ENCODE assay signal across 27 mouse cellular contexts in genomic region chr12:70103257-70103656, GRCm38 (mm10). TPM values are rescaled to one million over a fixed set of nuclear protein-coding genes. Genes with fewer than 3 reads are reported as not detected.
A peak's percentile ranks its signal among the peaks of the same experiment; 100 is the strongest.
DNase-seq lines count a peak whose midpoint lies in the region; TF ChIP-seq lines count a peak whose summit lies in the region.
"Had no signal": no experiment of that assay in that cellular context is flagged by ENCODE, and none has a peak within 500 bp of the region (broad histone marks: within the 10 kb centered on the region; RNA-seq: fewer than 3 reads in every experiment).

No protein-coding gene starts in this region.

- H3K27ac ChIP-seq in layer of hippocampus, adult 2 months = no peak overlapping the region
- H3K27ac ChIP-seq: embryonic facial prominence, embryonic 13.5 days; forebrain, embryonic 10.5 days; forebrain, embryonic 13.5 days; hindbrain, embryonic 10.5 days; hindbrain, embryonic 13.5 days; intestine, embryonic 15.5 days had no signal

- H3K4me3 ChIP-seq in layer of hippocampus, adult 2 months = no peak overlapping the region
- H3K4me3 ChIP-seq: embryonic facial prominence, embryonic 13.5 days; forebrain, embryonic 10.5 days; forebrain, embryonic 13.5 days; hindbrain, embryonic 10.5 days; hindbrain, embryonic 13.5 days; intestine, embryonic 15.5 days had no signal

- DNase-seq in embryo, embryonic 10.5 days (ENCODE audit: low spot score) = peak; percentile 5
- no peak for DNase-seq in embryo, embryonic 10 days (ENCODE audit: low spot score)
- no peak for DNase-seq in layer of hippocampus, adult 2 months (ENCODE audit: low spot score in 2 of 2)
- DNase-seq in layer of hippocampus, adult 9-11 months = no peak
- peak; percentile 41 for DNase-seq in R1 (ENCODE audit: low read depth, low spot score)
- DNase-seq in right cerebral cortex, postnatal 10 days (ENCODE audit: low spot score in 2 of 2) = no peak
- no peak for DNase-seq in spleen, adult 18-20 months
- DNase-seq: adrenal gland, postnatal 14 days; cerebellum, adult 11-12 months; cerebellum, adult 8-10 months; cerebellum, postnatal 10 days; cerebellum, postnatal 36 days; gastrocnemius, postnatal 10 days; gastrocnemius, postnatal 36 days had no signal

- TF ChIP-seq CTCF in layer of hippocampus, adult 2 months (conservative IDR thresholded peaks at IDR 0.05) = peak; percentile 37; the same call in 1 of the 2 replicates

RNA-seq across cellular contexts. Expression of gene Nin, which starts 10.3 kb away (rescaled TPM):
- 10 to 100 TPM; 61.9 to 79.5 TPM for total RNA-seq in layer of hippocampus, adult 2 months (2021)

RNA-seq across cellular contexts. Expression of gene Abhd12b, which starts 50.7 kb away (rescaled TPM):
- not detected for total RNA-seq in layer of hippocampus, adult 2 months (2021)
- total RNA-seq: adrenal gland, adult 18-20 months; adrenal gland, postnatal 14 days; adrenal gland, postnatal 4 days; gastrocnemius, adult 18-20 months; gastrocnemius, postnatal 10 days; gastrocnemius, postnatal 36 days; granulocyte monocyte progenitor cell, adult 5-6 weeks; heart, adult 8-10 months; heart, postnatal 25 days; MEL had no signal

Comparison
In these comparisons a context has a peak if more than half of its experiments do, and no peak if none do; other contexts are left out.
1. DNase-seq: peak in embryo, embryonic 10.5 days (single experiment) and R1 (single experiment); none in embryo, embryonic 10 days (single experiment), layer of hippocampus, adult 2 months (0 of 2), layer of hippocampus, adult 9-11 months (single experiment), right cerebral cortex, postnatal 10 days (0 of 2) and spleen, adult 18-20 months (0 of 2).